Mouse (Mus musculus): ENCODE measurements around the gene Gm42906. TPM values are rescaled to one million over a fixed set of nuclear protein-coding genes. Genes with fewer than 3 reads are reported as not detected.

The Gm42906 gene
- total RNA-seq (2021), result not detected
- long read RNA-seq, experiment 1, partial matches to known transcripts, result 0 of 5 reads
- long read RNA-seq, experiment 1, other reads (novel, unspliced or antisense), result 5 of 5 reads
- long read RNA-seq, experiment 2, partial matches to known transcripts, result 0 of 11 reads
- long read RNA-seq, experiment 2, other reads (novel, unspliced or antisense), result 11 of 11 reads

GRCm38 (mm10) chr5:151428113-151428756 lies at the start of gene Gm42906:
Gene Gm42906 (minus strand): TSS chr5:151428163.
- no peak for DNase-seq (ENCODE audit: low spot score in 2 of 2)

GRCm38 (mm10) chr5:151445695-151446094 lies 17.7 kb upstream of the Gm42906 start:
- DNase-seq (ENCODE audit: low spot score in 2 of 2), result no peak

- no peak for DNase-seq (ENCODE audit: low spot score in 2 of 2)
Observed at GRCm38 (mm10) chr5:151435106-151435505, 7.1 kb upstream of the Gm42906 start.

- DNase-seq (ENCODE audit: low spot score in 2 of 2), result no peak
Observed at GRCm38 (mm10) chr5:151426466-151426865, 1.5 kb downstream of the Gm42906 start.

- DNase-seq (ENCODE audit: low spot score in 2 of 2), result no peak
Observed at GRCm38 (mm10) chr5:151422692-151423091, 5.3 kb downstream of the Gm42906 start.

- no peak for DNase-seq (ENCODE audit: low spot score in 2 of 2)
Observed at GRCm38 (mm10) chr5:151421859-151422258, 6.1 kb downstream of the Gm42906 start.

- no peak for DNase-seq (ENCODE audit: low spot score in 2 of 2)
Observed at GRCm38 (mm10) chr5:151418551-151418950, 9.4 kb downstream of the Gm42906 start.

GRCm38 (mm10) chr5:151417421-151418038 lies 10.4 kb downstream of the Gm42906 start:
- DNase-seq (ENCODE audit: low spot score in 2 of 2), result no peak

GRCm38 (mm10) chr5:151416988-151417387 lies 11.0 kb downstream of the Gm42906 start:
- DNase-seq (ENCODE audit: low spot score in 2 of 2), result no peak

GRCm38 (mm10) chr5:151413617-151414016 lies 14.3 kb downstream of the Gm42906 start:
- DNase-seq (ENCODE audit: low spot score in 2 of 2), result no peak

GRCm38 (mm10) chr5:151412666-151413463 lies 15.1 kb downstream of the Gm42906 start:
- no peak for DNase-seq (ENCODE audit: low spot score in 2 of 2)

GRCm38 (mm10) chr5:151410006-151410405 lies 18.0 kb downstream of the Gm42906 start:
- DNase-seq (ENCODE audit: low spot score in 2 of 2), result no peak

- no peak for DNase-seq (ENCODE audit: low spot score in 2 of 2)
Observed at GRCm38 (mm10) chr5:151409282-151409681, 18.7 kb downstream of the Gm42906 start.

GRCm38 (mm10) chr5:151408124-151408900 lies 19.7 kb downstream of the Gm42906 start:
- DNase-seq (ENCODE audit: low spot score in 2 of 2), result no peak

GRCm38 (mm10) chr5:151407493-151407892 lies 20.5 kb downstream of the Gm42906 start:
- DNase-seq (ENCODE audit: low spot score in 2 of 2), result no peak

GRCm38 (mm10) chr5:151406276-151406675 lies 21.7 kb downstream of the Gm42906 start:
- no peak for DNase-seq (ENCODE audit: low spot score in 2 of 2)

- no peak for DNase-seq (ENCODE audit: low spot score in 2 of 2)
Observed at GRCm38 (mm10) chr5:151405314-151405903, 22.6 kb downstream of the Gm42906 start.

- no peak for DNase-seq (ENCODE audit: low spot score in 2 of 2)
Observed at GRCm38 (mm10) chr5:151403586-151403985, 24.4 kb downstream of the Gm42906 start.

- no peak for DNase-seq (ENCODE audit: low spot score in 2 of 2)
Observed at GRCm38 (mm10) chr5:151400557-151400944, 27.4 kb downstream of the Gm42906 start.

- no peak for DNase-seq (ENCODE audit: low spot score in 2 of 2)
Observed at GRCm38 (mm10) chr5:151399918-151400556, 27.9 kb downstream of the Gm42906 start.

Measured in layer of hippocampus, postnatal 14 days (tissue).